Mouse (Mus musculus): ENCODE measurements around the gene Imp3. TPM values are rescaled to one million over a fixed set of nuclear protein-coding genes. Genes with fewer than 3 reads are reported as not detected.
A peak's percentile ranks its signal among the peaks of the same experiment; 100 is the strongest.
"Not testable (repeated sequence)": the region's sequence is repeated elsewhere in the genome, so short reads cannot be mapped to it uniquely, and the experiment has no call there.

Imp3 gene
- total and polyA plus RNA-seq, 3 experiments, result 54.0 to 87.1 (median 63.3) TPM

DNA sequence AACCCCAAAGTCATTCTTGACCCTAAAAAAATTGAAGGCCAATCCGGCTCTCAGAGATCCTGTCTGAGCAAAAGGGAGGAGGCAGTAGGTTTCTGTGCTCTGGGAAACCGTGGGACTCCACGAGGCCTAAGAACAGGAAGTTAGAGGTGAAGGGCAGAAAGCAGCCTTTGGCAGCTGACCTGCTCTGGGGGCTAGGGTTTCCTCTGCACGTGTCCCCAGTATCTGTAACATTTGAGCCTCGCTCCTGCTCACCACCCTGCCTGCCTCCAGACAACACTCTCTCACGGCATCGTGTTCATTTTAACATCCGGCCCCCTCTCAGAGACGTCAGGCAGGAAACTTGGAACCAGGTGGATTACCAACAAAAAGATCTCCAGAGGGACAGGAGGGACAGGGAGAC lies 36.7 kb upstream of the Imp3 start:
- no peak for TF ChIP-seq POLR2A (IDR thresholded peaks at IDR 0.05; ENCODE audit: insufficient read depth, low read depth, low read length)
- no peak for TF ChIP-seq EP300 (IDR thresholded peaks at IDR 0.05; ENCODE audit: insufficient read depth, low read depth, low read length)
- no peak for TF ChIP-seq CTCF (IDR thresholded peaks at IDR 0.05)
- Histone ChIP-seq H3K4me3 (no peak overlapping the region), H3K4me1 (ENCODE audit: control insufficient read depth, insufficient read depth, low read length) (peaks cover 4% of the 10 kb centered on the region), H3K27ac (no peak overlapping the region), H3K36me3 (ENCODE audit: control insufficient read depth, insufficient read depth, low read length) (no peaks in the 10 kb centered on the region), H3K27me3 (ENCODE audit: control insufficient read depth, insufficient read depth, low read length) (no peaks in the 10 kb centered on the region), H3K9ac (ENCODE audit: low read depth, low read length) (no peak overlapping the region), H3K79me2 (replicated peaks; ENCODE audit: control insufficient read depth, insufficient read depth, low read length) (no peaks in the 10 kb centered on the region)
- WGBS, result 17% methylated on average over 9 of the region's 9 CpGs
- DNase-seq, result no peak
- intact Hi-C loops (cut with DNase I), result no loop called here

DNA sequence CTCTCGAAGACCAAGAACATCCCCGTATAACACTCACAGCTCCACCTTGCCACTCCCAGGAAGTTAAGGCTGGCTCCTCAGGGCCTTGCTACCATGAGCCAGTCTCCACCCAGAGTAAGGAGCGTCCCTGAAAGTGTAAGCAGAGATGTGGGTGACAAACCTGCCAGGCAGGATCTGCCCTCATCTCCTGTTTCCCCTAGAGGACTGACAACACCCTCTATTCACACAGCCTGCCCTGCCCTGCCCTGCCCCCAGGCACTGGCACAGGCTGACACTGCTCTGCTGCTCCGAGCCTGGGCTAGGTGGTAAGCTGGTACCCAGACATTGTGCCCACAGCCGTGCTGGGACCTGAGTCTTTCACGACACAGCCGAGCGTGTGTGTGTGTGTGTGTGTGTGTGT lies 36.1 kb upstream of the Imp3 start:
- Histone ChIP-seq H3K4me1 (ENCODE audit: control insufficient read depth, insufficient read depth, low read length) (peaks cover 4% of the 10 kb centered on the region), H3K79me2 (replicated peaks; ENCODE audit: control insufficient read depth, insufficient read depth, low read length) (no peaks in the 10 kb centered on the region), H3K27me3 (ENCODE audit: control insufficient read depth, insufficient read depth, low read length) (no peaks in the 10 kb centered on the region), H3K4me3 (no peak overlapping the region), H3K36me3 (ENCODE audit: control insufficient read depth, insufficient read depth, low read length) (no peaks in the 10 kb centered on the region), H3K9ac (ENCODE audit: low read depth, low read length) (no peak overlapping the region), H3K27ac (no peak overlapping the region)
- TF ChIP-seq EP300 (IDR thresholded peaks at IDR 0.05; ENCODE audit: insufficient read depth, low read depth, low read length) (no peak), POLR2A (IDR thresholded peaks at IDR 0.05; ENCODE audit: insufficient read depth, low read depth, low read length) (no peak), CTCF (IDR thresholded peaks at IDR 0.05) (no peak)
- 43% methylated on average over 8 of the region's 8 CpGs for WGBS
- intact Hi-C loops (cut with DNase I), result no loop called here
- DNase-seq, result no peak

DNA sequence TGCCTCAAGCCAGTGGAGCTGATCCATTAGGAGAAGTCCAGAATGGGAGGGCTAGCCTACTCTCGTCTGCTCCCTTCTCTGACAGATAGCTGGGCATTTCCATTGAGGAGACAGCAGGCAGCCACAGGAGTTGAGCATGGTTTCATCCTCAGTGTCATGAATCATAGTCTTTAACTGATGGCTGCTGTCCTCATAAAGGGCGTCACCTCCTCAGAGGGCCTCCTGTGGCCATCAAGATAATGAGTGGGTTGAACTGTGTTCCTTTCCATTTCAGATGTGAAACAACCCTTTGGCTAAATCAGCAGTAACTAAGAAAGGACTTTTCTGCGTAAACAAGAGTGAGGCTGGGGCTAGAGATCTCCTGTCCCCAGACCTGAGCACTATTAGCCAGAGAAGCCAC lies 33.6 kb upstream of the Imp3 start:
- H3K36me3 ChIP-seq (ENCODE audit: control insufficient read depth, insufficient read depth, low read length), result no peaks in the 10 kb centered on the region
- no peak for DNase-seq
- intact Hi-C loops (cut with DNase I), result no loop called here
- no peak overlapping the region for H3K4me3 ChIP-seq
- no peaks in the 10 kb centered on the region for H3K79me2 ChIP-seq (replicated peaks; ENCODE audit: control insufficient read depth, insufficient read depth, low read length)
- peaks cover 4% of the 10 kb centered on the region for H3K4me1 ChIP-seq (ENCODE audit: control insufficient read depth, insufficient read depth, low read length)
- H3K9ac ChIP-seq (ENCODE audit: low read depth, low read length), result no peak overlapping the region
- TF ChIP-seq POLR2A (IDR thresholded peaks at IDR 0.05; ENCODE audit: insufficient read depth, low read depth, low read length), result no peak
- TF ChIP-seq EP300 (IDR thresholded peaks at IDR 0.05; ENCODE audit: insufficient read depth, low read depth, low read length), result no peak
- TF ChIP-seq CTCF (IDR thresholded peaks at IDR 0.05), result no peak
- no peaks in the 10 kb centered on the region for H3K27me3 ChIP-seq (ENCODE audit: control insufficient read depth, insufficient read depth, low read length)
- 90% methylated on average over 3 of the region's 3 CpGs for WGBS
- no peak overlapping the region for H3K27ac ChIP-seq

DNA sequence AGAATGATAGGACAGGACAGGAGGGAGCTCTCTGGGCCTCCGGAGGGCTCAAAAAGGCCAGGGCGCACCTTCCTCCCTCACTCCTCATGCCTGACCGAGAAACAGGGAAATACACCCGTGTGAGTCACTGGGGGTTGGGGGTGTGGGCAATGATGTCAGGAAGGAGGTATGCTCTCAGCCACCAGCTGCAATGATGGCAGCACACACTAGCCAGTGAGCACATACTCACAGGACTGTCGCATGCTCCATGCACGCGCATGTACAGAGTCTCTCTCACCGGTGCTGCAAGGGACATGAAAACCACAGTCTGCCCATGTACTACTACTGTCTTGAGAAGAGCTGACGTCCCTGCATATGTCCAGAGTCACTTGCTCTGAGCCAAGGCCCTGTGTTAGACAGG lies 29.7 kb upstream of the Imp3 start:
- Histone ChIP-seq H3K9ac (ENCODE audit: low read depth, low read length) (no peak overlapping the region), H3K27me3 (ENCODE audit: control insufficient read depth, insufficient read depth, low read length) (no peaks in the 10 kb centered on the region), H3K4me3 (no peak overlapping the region), H3K36me3 (ENCODE audit: control insufficient read depth, insufficient read depth, low read length) (no peaks in the 10 kb centered on the region), H3K27ac (no peak overlapping the region), H3K79me2 (replicated peaks; ENCODE audit: control insufficient read depth, insufficient read depth, low read length) (no peaks in the 10 kb centered on the region), H3K4me1 (ENCODE audit: control insufficient read depth, insufficient read depth, low read length) (no peaks in the 10 kb centered on the region)
- DNase-seq, result peak in 1 of 2 experiments; percentile 23
- intact Hi-C loops (cut with DNase I), result no loop called here
- 58% methylated on average over 9 of the region's 9 CpGs for WGBS
- TF ChIP-seq POLR2A (IDR thresholded peaks at IDR 0.05; ENCODE audit: insufficient read depth, low read depth, low read length) (no peak), CTCF (IDR thresholded peaks at IDR 0.05) (no peak), EP300 (IDR thresholded peaks at IDR 0.05; ENCODE audit: insufficient read depth, low read depth, low read length) (no peak)

DNA sequence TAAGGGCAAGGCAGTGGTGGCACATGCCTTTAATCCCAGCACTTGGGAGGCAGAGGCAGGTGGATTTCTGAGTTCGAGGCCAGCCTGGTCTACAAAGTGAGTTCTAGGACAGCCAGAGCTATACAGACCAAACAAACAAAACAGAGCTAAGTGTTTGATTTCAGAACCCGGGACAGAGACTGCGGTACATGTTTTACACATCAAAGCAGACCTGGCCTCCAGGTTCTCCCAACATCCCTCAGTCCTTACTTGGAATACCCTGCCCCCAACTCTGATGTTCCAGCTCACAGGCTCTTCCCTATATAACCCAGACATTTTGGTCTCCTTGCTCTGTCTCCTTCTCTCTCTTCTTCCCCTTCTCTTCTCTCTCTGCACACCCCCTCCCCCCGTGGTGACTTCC lies 27.3 kb upstream of the Imp3 start:
- H3K4me3 ChIP-seq; H3K27me3 ChIP-seq (ENCODE audit: control insufficient read depth, insufficient read depth, low read length); H3K79me2 ChIP-seq (replicated peaks; ENCODE audit: control insufficient read depth, insufficient read depth, low read length); H3K27ac ChIP-seq; H3K36me3 ChIP-seq (ENCODE audit: control insufficient read depth, insufficient read depth, low read length); H3K4me1 ChIP-seq (ENCODE audit: control insufficient read depth, insufficient read depth, low read length); intact Hi-C loops (cut with DNase I); H3K9ac ChIP-seq (ENCODE audit: low read depth, low read length); DNase-seq: not testable (repeated sequence)
- 45% methylated on average over 4 of the region's 4 CpGs for WGBS

DNA sequence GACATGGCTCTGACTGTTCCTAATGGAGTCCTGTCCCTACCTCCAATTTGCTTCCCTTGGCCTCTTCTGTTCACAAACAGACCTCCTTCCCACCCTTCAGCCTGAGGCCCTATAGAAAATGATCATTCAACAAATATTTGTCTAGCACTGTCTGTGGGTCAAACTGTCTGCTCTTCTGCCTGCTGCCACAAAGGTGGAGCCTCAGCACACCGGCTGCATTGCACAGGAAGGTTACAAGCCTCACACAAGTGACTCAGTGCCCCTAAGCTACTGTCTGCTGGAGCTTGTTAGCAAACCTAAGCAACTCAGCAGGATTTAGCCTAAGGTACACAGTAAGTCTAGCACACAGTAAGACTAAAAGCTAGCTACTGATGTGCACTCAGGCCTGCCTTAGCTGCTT lies 26.3 kb upstream of the Imp3 start:
- 50% methylated on average over 1 of the region's 1 CpGs for WGBS
- Histone ChIP-seq H3K4me1 (ENCODE audit: control insufficient read depth, insufficient read depth, low read length) (peaks cover 5% of the 10 kb centered on the region), H3K27ac (no peak overlapping the region), H3K36me3 (ENCODE audit: control insufficient read depth, insufficient read depth, low read length) (peaks cover under 1% of the 10 kb centered on the region; the same call in 1 of the 2 replicates), H3K4me3 (no peak overlapping the region), H3K9ac (ENCODE audit: low read depth, low read length) (no peak overlapping the region), H3K27me3 (ENCODE audit: control insufficient read depth, insufficient read depth, low read length) (no peaks in the 10 kb centered on the region), H3K79me2 (replicated peaks; ENCODE audit: control insufficient read depth, insufficient read depth, low read length) (no peaks in the 10 kb centered on the region)
- no peak for DNase-seq
- intact Hi-C loops (cut with DNase I), result no loop called here
- no peak for TF ChIP-seq EP300 (IDR thresholded peaks at IDR 0.05; ENCODE audit: insufficient read depth, low read depth, low read length)
- TF ChIP-seq CTCF (IDR thresholded peaks at IDR 0.05), result no peak
- TF ChIP-seq POLR2A (IDR thresholded peaks at IDR 0.05; ENCODE audit: insufficient read depth, low read depth, low read length), result no peak

Data from heart, adult 2 months (tissue).